Mouse (Mus musculus): ENCODE data around the gene Rex1bd.

Gene Rex1bd

GRCm38 (mm10) chr8:70501820-70502529, 4.6 kb downstream of the Rex1bd start:
- no peak for DNase-seq

DNA sequence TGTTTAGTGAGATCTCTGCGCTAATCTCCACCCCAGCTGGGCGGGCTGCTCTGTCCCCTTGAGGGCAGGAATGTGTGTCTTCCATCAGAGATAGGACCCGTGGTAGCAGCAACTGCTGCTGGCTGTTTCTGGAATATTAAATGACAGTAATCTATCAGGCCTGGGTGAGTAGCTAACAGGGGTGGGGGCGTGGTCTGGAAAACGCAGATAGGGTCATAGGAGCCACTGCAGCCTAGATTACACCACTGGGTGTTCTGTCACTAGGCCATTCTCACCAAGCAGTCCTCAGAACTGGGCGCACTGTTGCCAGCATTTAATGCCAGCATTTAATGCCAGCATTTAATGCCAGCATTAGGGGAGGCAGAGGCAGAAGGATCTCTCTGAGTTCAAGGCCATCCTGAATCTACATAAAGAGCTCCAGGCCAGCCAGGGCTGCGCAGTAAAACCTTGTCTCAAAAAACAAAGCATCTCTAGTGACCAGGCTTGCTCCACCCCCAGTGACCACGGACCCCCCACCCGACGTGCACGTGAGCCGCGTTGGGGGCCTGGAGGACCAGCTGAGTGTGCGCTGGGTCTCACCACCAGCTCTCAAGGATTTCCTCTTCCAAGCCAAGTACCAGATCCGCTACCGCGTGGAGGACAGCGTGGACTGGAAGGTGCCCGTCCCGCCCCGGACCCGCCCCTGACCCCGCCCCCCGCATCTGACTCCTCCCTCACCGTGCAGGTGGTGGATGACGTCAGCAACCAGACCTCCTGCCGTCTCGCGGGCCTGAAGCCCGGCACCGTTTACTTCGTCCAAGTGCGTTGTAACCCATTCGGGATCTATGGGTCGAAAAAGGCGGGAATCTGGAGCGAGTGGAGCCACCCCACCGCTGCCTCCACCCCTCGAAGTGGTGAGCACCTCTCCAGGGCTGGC, 5.9 kb downstream of the Rex1bd start:
- no peak for DNase-seq

GRCm38 (mm10) chr8:70495771-70496062, 10.8 kb downstream of the Rex1bd start:
- DNase-seq, result no peak

GRCm38 (mm10) chr8:70495001-70495770, 11.4 kb downstream of the Rex1bd start:
- no peak for DNase-seq

- no peak for DNase-seq
Measured at GRCm38 (mm10) chr8:70494416-70494945, 12.1 kb downstream of the Rex1bd start.

DNA sequence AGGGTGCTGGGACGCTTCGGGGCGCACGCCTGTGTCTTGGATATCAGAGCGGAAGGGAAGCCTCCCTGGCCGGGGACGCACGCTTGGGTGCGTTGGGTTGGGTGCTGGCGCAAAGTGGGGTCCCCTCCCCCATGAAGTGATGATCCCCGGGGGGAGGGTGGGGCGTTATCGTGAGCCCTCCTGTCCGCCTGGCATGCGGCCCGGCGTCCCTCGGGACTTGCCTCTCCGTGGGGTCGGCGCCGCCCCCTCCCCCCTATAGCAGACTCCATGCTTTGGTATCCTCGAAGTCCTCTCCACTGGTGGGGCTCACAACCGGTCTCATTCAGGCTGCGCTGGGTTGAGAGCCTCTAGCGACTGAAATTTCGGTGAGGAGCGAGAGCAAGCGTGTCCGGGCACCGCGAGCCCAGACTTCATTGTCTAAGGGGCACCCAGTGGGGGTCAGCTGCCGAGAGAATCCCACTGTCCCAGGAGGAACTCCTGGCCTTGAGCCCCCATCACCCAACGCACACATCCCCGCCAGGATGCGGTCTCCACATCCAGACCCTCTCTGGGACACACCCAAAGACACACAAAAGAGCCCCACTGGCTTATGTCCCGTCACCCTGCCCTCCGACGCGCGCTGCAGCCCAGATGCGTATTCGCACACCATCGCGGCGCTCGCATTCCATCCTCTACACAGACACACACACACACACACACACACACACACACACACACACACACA, 12.7 kb downstream of the Rex1bd start:
- no peak for DNase-seq

DNA sequence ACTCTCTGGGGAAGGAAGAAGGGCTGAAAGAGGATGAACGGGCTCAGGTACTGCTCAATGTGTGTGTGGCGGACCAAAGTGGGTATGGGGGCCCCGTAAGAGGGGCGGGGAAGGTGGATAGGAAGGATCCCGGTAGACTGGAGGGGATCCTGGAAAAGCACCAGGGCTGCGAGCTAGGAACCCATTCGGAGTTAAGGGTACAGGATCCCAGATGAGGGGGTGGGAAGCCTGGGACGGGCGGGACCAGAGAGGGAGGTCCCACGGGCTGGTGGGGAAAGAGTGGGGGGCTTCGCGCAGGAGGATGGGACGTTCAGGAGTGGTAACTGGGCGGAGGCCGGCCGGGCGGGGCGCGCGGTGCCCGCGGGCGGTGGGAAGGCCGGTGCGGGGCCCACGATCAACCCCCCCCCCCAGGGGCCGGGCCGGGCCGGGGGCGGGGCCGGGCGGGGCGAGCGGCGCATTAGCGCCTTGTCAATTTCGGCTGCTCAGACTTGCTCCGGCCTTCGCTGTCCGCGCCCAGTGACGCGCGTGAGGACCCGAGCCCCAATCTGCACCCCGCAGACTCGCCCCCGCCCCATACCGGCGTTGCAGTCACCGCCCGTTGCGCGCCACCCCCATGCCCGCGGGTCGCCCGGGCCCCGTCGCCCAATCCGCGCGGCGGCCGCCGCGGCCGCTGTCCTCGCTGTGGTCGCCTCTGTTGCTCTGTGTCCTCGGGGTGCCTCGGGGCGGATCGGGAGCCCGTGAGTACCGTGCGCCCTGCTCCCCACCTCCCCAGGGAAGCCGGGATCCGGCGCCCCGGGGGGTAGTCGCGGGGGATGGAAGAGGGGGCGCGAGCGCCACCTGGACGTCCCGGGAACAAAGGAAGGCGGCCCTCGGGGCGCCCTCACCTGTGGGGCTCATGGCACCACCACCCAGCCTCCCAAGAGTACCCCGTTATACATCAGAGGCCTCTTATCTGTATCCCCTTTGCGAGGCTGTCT, 13.6 kb downstream of the Rex1bd start, which contains the start of gene Crlf1:
Gene Crlf1, plus strand, starts transcription at position 495 of the 977 bp plus-strand sequence.
- no peak for DNase-seq

- no peak for DNase-seq
Measured at GRCm38 (mm10) chr8:70490880-70491495, 15.6 kb downstream of the Rex1bd start.

DNA sequence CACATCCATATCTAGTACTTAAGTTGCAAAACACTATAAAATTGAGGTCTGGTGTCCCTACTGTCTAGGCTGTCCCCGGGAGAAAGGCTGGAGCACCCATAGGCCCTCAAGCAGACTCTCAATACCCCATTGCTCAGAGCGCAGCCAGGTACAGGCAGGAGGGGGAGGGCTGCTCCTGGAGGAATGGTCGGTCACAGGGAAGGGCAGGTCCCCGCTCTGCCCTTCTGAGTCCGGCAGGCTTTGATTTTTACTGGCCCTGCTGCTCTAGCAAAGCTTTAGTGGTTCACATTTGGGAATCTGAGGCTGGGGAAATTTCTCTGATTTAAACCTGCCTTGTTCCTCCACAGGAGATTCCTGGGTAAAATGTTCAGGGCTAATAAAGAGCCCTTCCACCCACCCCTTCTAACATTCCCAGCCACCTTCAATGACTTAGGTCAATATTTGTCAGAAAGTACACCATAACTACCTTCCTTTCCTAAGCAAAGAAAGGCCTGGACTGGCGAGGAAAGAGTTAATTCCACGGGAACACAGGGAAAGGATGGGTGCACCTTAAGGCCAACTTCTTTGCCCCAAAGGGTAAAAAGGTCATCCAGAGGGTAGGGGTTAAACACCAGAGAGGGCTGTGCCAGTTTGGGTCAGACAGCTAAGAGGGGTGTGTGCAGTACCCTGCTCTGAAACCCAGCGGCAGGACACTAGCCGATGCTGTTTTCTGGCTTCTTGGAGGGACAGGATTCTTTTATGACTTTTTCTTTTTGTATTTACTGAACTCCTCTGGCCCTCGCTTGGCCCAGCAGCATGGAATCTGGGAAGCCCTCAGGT, 16.3 kb downstream of the Rex1bd start:
- DNase-seq, result no peak

DNA sequence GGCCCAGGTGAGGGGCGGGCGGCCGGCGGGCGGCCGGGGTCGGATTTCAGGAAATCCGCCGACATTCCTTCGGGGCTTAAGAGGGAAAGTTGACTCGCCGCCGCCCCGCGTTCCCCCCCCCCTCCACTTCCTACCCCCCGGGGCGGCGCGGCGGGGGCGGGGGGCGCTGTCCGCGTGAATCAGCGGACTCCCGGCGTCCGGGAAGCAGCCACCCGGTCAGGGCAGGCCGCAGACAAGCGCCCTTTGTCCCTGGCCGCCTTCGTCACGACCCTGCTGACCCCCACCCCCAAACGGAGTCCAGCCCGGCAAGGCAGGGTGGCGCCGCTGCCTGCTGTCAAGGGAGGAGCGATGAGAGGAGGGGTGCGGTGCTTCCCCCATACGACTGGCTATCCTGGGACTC, 17.0 kb downstream of the Rex1bd start:
- no peak for DNase-seq

DNA sequence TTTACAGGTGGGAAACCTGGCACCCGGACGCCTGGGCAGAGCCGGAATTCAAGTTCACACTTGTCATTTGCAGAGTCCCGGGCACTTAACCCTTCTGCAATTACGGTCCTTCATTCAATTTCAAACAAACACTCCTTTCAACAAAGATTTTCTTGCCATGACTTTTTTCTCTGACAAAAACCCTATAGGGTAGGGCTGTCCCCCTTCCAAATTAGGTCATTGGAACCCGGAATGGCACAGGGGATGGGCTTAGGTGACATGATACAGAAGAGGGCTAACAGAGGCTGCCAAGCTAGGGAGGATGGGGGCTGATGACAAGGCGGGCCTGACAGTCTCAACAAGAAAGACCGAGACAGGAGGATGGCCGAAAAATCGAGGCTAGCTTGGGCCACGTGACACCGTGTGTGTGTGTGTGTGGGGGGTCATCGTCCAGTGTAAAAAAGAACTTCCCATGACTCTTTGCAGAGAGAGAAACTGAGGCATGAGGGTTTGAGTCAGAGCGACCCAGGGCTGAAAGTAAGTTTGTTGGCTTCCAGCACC, 17.6 kb downstream of the Rex1bd start:
- DNase-seq, result no peak

DNA sequence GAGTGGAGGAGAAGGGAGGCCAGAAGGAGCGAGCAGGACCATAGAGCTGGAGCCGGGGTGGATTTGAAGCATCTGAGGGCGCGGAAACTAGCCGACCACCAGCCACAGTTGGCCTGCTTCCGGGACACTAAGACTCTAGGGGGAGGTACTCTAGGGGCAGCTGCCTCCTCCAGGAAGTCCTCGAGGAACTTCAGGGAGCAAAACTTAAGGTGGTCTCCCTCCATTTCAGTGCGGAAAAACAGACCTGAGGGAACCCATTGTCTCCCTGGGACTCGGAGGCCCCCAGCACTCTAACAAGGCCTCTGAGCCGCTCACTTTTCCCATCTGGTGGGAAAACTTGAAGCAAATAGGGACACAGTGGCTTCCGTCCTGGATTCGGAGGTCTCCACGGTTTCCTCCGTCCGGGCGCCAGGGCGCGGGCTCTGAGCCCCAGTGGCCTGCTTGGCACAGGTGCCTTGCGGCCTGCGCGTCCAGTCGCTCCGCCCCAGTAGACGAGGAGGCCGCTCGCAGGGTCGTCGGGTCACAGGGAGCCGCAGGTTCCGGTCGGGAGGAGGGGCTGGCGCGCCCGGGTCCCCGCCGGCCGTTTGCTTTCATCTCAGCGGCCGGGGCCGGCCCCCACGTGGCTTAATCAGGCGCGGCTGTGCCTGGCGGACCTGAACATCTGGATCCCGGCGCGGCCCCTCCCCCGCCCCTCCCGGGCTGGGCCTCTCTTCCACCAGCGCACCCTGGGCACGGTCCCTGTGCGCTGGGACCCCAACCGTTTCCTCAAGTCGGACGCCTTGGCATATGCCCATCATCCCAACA, 18.4 kb downstream of the Rex1bd start:
- no peak for DNase-seq

DNA sequence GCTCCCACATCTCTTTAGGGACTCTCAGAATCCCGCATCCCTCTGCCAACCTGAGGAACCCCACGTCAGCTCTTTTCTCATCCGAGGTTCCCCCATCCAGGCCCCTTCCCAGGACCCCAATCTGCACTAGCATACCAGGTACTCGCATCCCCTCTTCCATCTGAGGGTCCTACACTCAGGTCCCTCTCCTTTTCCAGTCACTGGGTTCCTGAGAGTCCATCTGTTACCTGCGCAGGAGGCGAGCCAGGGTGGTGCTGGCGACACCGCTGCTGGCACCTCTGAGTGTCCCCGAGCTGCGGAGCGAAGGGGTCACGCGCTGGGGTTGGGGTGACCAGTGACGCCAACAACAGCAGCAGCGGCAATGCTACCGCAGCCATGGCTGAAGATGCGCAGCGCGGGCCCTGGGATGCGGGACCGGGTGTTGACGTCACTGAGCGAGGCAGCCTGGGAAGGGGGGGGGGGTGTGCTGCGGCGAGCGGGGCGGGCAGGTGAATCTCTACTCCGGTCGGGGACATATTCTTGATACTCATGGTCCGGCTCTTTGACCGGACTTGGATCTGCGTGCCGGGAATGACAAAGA, 19.5 kb downstream of the Rex1bd start, which contains the start of gene Tmem59l:
Gene Tmem59l, minus strand, starts transcription at position 418 of the 580 bp plus-strand sequence.
- no peak for DNase-seq

DNA sequence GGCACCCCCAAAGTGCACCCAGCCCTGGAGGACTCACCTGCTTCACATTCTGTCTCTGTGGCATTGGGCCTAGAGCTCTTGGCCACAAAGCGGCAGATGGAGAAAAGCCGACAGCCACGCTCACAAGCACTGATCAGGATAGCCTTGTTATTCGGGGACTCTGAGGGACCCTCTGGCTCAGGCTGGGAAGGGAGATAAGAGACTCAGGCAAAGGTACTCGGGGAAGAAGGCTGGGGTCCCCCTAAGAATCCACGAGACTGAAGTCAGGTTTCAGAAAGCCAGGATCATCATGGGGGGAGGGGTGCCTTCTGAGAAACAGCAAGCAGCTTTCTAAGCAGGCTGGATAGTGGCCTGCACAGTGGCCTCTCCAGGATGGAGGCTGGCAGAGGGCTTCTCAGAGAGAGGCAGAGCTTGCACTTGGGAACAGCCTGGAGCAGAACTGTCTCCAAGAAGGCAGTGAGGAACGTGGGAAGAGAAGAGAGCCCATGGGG, 20.3 kb downstream of the Rex1bd start:
- DNase-seq, result no peak

DNA sequence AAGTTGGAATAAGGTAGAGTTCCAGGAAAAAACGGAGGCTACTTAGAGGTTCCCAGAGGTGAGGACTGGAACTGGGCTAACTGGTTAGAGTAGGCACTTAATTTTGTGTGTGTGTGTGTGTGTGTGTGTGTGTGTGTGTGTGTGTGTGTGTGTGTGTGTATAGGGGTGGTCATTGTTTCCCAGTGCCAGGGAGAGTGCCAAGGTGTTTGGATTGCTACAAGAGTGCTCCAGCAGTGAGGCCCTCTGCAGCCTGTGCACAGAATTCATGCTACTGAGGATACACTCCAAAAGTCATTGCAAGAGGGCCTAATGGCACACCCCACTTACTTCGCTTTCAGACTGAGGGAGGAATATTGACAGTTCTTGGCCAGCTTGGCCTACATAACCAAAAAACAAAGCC, 23.6 kb downstream of the Rex1bd start:
- no peak for DNase-seq

GRCm38 (mm10) chr8:70481908-70482307, 24.6 kb downstream of the Rex1bd start:
- DNase-seq, result no peak

- DNase-seq, result no peak
Measured at GRCm38 (mm10) chr8:70477269-70477982, 29.1 kb downstream of the Rex1bd start.
